Mouse (Mus musculus) CH12.LX (cell line): ENCODE measurements at regions not wholly inside any gene's neighbourhood (a gene's known extent, or its start where the extent isn't known, plus 50 kb on each side); places are given as distances from the start of the nearest gene placed in this dataset.

Source experiments
- DNase-seq: peaks from one replicate; pipeline ENCODE4 v3.0.0-alpha.2; 2013; ENCODE audit errors: extremely low read depth
- H3K27ac ChIP-seq: 2 replicates; pipeline ENCODE4 v1.5.1; 2012; ENCODE audit warnings: low read depth, mild to moderate bottlenecking, control low read depth, moderate library complexity; ENCODE audit not compliant: insufficient read depth
- H3K27me3 ChIP-seq: replicated peaks from 2 replicates; pipeline ENCODE3; 2012; ENCODE audit warnings: inconsistent platforms
- H3K36me3 ChIP-seq, 2 experiments: replicated peaks in 1 of 2; 2 replicates each; pipeline versions ENCODE3 to v1.6.1; 2012; ENCODE audit warnings: inconsistent platforms in 1 of 2, low read length in 1 of 2, mild to moderate bottlenecking in 1 of 2, mixed read lengths in 1 of 2, moderate library complexity in 1 of 2; ENCODE audit not compliant: control insufficient read depth in 1 of 2, insufficient read depth in 1 of 2
- H3K4me1 ChIP-seq, 2 experiments: 2 replicates each; pipeline ENCODE4 v1.6.1; 2012; ENCODE audit warnings: inconsistent platforms in 1 of 2, moderate library complexity in 1 of 2; ENCODE audit not compliant: insufficient read depth in 2 of 2, control insufficient read depth in 1 of 2
- H3K4me2 ChIP-seq: 2 replicates; pipeline ENCODE4 v1.6.1; 2012; ENCODE audit warnings: low read depth, mild to moderate bottlenecking, control low read depth; ENCODE audit not compliant: poor library complexity, insufficient read depth, severe bottlenecking
- H3K4me3 ChIP-seq, 3 experiments: fragments of 150-350 bp in 1 of 3; sonication (generic) in 1 of 3; replicated peaks in 1 of 3; 2 replicates each; pipeline versions ENCODE3 to v1.5.1; 2011 to 2012; ENCODE audit warnings: low read depth in 2 of 3, low read length in 2 of 3, mild to moderate bottlenecking in 2 of 3, moderate library complexity in 2 of 3, control low read depth in 1 of 3, improper control_type of control experiment in 1 of 3, inconsistent platforms in 1 of 3, mixed read lengths in 1 of 3; ENCODE audit not compliant: poor library complexity in 1 of 3
- H3K79me2 ChIP-seq: replicated peaks from 2 replicates; pipeline ENCODE4 v1.6.1; 2012; ENCODE audit warnings: mild to moderate bottlenecking, moderate library complexity; ENCODE audit not compliant: control insufficient read depth, poor library complexity, insufficient read depth, severe bottlenecking; ENCODE audit errors: extremely low read depth
- H3K9ac ChIP-seq: 2 replicates; pipeline ENCODE4 v1.6.1; 2012; ENCODE audit warnings: low read depth, mild to moderate bottlenecking, control low read depth, moderate library complexity; ENCODE audit not compliant: insufficient read depth
- H3K9me3 ChIP-seq: replicated peaks from 2 replicates; pipeline ENCODE3; 2012; ENCODE audit warnings: low read length, inconsistent platforms, mixed read lengths
- CTCF ChIP-seq, 2 experiments: IDR thresholded peaks in 1 of 2; conservative IDR thresholded peaks in 1 of 2; 2 replicates each; pipeline ENCODE4 v1.5.1; 2011 to 2012; ENCODE audit warnings: low read depth in 2 of 2, low read length in 2 of 2, improper control_type of control experiment in 1 of 2, inconsistent platforms in 1 of 2, mild to moderate bottlenecking in 1 of 2, moderate library complexity in 1 of 2
- EP300 ChIP-seq: IDR thresholded peaks from 2 replicates; pipeline ENCODE4 v1.6.1; 2011; ENCODE audit warnings: low read length, improper control_type of control experiment
- GABPA ChIP-seq: IDR thresholded peaks from 2 replicates; pipeline ENCODE4 v1.6.1; 2012; ENCODE audit warnings: low read depth, low read length, improper control_type of control experiment, inconsistent platforms; ENCODE audit not compliant: insufficient replicate concordance
- HCFC1 ChIP-seq: IDR thresholded peaks from 2 replicates; pipeline ENCODE4 v1.6.1; 2012; ENCODE audit warnings: low read depth, mild to moderate bottlenecking, inconsistent platforms, low read length, improper control_type of control experiment
- IRF4 ChIP-seq: IDR thresholded peaks from 2 replicates; pipeline ENCODE4 v1.6.1; 2014; ENCODE audit warnings: low read depth, mild to moderate bottlenecking, inconsistent platforms, low read length, improper control_type of control experiment
- JUN ChIP-seq: IDR thresholded peaks from 2 replicates; pipeline ENCODE4 v1.6.1; 2011; ENCODE audit warnings: low read depth, mild to moderate bottlenecking, low read length, improper control_type of control experiment, moderate library complexity; ENCODE audit not compliant: insufficient read depth
- MAFK ChIP-seq: IDR thresholded peaks from 2 replicates; pipeline ENCODE4 v1.6.1; 2011; ENCODE audit warnings: low read length, improper control_type of control experiment; ENCODE audit not compliant: insufficient replicate concordance
- MEF2A ChIP-seq: IDR thresholded peaks from 2 replicates; pipeline ENCODE4 v1.6.1; 2014; ENCODE audit warnings: low read depth, mild to moderate bottlenecking, inconsistent platforms, low read length, improper control_type of control experiment, borderline replicate concordance
- MXI1 ChIP-seq: IDR thresholded peaks from 2 replicates; pipeline ENCODE4 v1.6.1; 2011; ENCODE audit warnings: mild to moderate bottlenecking, low read depth, low read length, improper control_type of control experiment
- MYC ChIP-seq: IDR thresholded peaks from 2 replicates; pipeline ENCODE4 v1.6.1; 2011; ENCODE audit warnings: low read depth, mild to moderate bottlenecking, improper control_type of control experiment, low read length
- NELFE ChIP-seq: IDR thresholded peaks from 2 replicates; pipeline ENCODE4 v1.6.1; 2011; ENCODE audit warnings: low read depth, low read length, improper control_type of control experiment
- PAX5 ChIP-seq: IDR thresholded peaks from 2 replicates; pipeline ENCODE4 v1.6.1; 2012; ENCODE audit warnings: low read length, inconsistent platforms, mixed read lengths
- RCOR1 ChIP-seq: conservative IDR thresholded peaks from 2 replicates; pipeline ENCODE4 v1.6.1; 2012; ENCODE audit warnings: low read depth, mild to moderate bottlenecking, inconsistent platforms, low read length, improper control_type of control experiment
- SMC3 ChIP-seq: IDR thresholded peaks from 2 replicates; pipeline ENCODE4 v1.6.1; 2011; ENCODE audit warnings: low read depth, low read length, improper control_type of control experiment
- TCF12 ChIP-seq: IDR thresholded peaks from 2 replicates; pipeline ENCODE4 v1.6.1; 2014; ENCODE audit warnings: low read depth, mild to moderate bottlenecking, inconsistent platforms, low read length, improper control_type of control experiment
- UBTF ChIP-seq: IDR thresholded peaks from 2 replicates; pipeline ENCODE4 v1.6.1; 2012; ENCODE audit warnings: low read depth, mild to moderate bottlenecking, inconsistent platforms, low read length, improper control_type of control experiment, moderate library complexity
- USF2 ChIP-seq: conservative IDR thresholded peaks from 2 replicates; pipeline ENCODE4 v1.6.1; 2011; ENCODE audit warnings: low read depth, low read length, improper control_type of control experiment
- ZMIZ1 ChIP-seq: IDR thresholded peaks from 2 replicates; pipeline ENCODE4 v1.6.1; 2012; ENCODE audit warnings: low read depth, mild to moderate bottlenecking, inconsistent platforms, low read length, improper control_type of control experiment
- ZNF384 ChIP-seq: IDR thresholded peaks from 2 replicates; pipeline ENCODE4 v1.6.1; 2012; ENCODE audit warnings: low read depth, low read length, improper control_type of control experiment, inconsistent platforms
- dilution Hi-C: fragments of 300-500 bp; cut with MboI; formaldehyde crosslinking; loops from 2 replicates; pipeline ENCODE4 v1.14.3; 2020; ENCODE audit warnings: low sequenced_read_pairs; ENCODE audit not compliant: extremely low pct_unique_long_range_greater_than_20kb, extremely low pct_ligation_motif_present
- in situ Hi-C: fragments of 300-500 bp; cut with MboI; formaldehyde crosslinking; loops from 3 replicates; pipeline ENCODE4 v1.14.3; 2019; ENCODE audit warnings: low sequenced_read_pairs, low pct_ligation_motif_present, low pct_unique_long_range_greater_than_20kb, mixed read lengths

DNA sequence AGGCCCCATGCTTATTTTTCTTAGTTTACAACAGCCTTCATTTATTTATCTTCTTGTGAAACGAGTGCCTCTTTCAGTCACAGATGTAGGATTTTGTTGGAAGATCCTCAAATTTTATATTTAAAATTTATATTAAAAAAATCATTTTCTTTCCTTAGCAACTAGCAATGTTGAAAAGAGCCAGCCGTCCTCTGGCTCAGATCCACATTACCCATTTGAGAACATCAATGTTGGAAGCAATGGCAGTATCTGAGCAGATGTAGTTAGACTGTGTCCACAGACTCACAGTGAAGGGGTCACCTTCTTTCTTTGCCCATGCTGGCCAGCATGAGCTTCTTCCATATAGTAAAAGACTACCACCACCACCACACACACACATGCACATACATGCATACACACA lies 2681.4 kb upstream of the Gm7489 start:
- no peak for TF ChIP-seq MXI1
- no peak for TF ChIP-seq MEF2A
- no peak for TF ChIP-seq USF2
- no peak for TF ChIP-seq NELFE
- no peak for TF ChIP-seq IRF4
- no peak for TF ChIP-seq TCF12
- no peak for TF ChIP-seq JUN
- TF ChIP-seq ZMIZ1: no peak
- no peak for TF ChIP-seq CTCF (conservative IDR thresholded peaks at IDR 0.05 in 1 of 2, IDR thresholded peaks at IDR 0.05 in 1 of 2; ENCODE audit: low read depth in 2 of 2, low read length in 2 of 2)
- no peak for TF ChIP-seq EP300
- in situ Hi-C loops: no loop called here
- H3K79me2 ChIP-seq: no peaks in the 10 kb centered on the region
- H3K9me3 ChIP-seq: no peaks in the 10 kb centered on the region
- no peak overlapping the region for H3K9ac ChIP-seq
- no peaks in the 10 kb centered on the region for H3K27me3 ChIP-seq
- H3K36me3 ChIP-seq: no peaks in the 10 kb centered on the region
- H3K4me1 ChIP-seq: no peaks in the 10 kb centered on the region
- DNase-seq: no peak
- dilution Hi-C loops: no loop called here
- H3K4me3 ChIP-seq: no peak overlapping the region
- H3K27ac ChIP-seq: no peak overlapping the region
- no peak overlapping the region for H3K4me2 ChIP-seq

DNA sequence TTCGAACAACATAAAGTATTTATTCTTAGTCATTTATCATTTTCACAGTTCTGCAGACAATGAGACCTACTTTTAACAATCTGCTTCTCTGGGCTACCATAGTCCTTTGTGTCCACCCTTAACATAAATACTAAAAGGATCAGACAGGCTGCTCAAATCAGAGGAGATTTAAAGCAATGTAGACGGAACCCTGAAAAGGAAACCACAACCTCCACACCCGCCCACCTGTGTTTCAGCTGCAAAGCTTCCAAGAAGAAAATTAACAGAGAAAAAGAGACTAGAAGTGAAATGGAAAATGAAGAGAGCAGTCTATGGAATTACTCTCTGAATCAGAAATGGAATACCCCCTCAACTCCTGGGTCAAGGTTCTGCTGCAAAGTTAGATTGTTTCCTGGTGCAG lies 2678.7 kb upstream of the Gm7489 start:
- H3K4me1 ChIP-seq: no peaks in the 10 kb centered on the region
- no peak overlapping the region for H3K4me3 ChIP-seq
- H3K27me3 ChIP-seq: no peaks in the 10 kb centered on the region
- in situ Hi-C loops: no loop called here
- TF ChIP-seq GABPA (no peak), PAX5 (no peak), RCOR1 (no peak)
- TF ChIP-seq, all 38 proteins: peak for 0
- DNase-seq: no peak
- dilution Hi-C loops: no loop called here
- Histone ChIP-seq H3K79me2 (no peaks in the 10 kb centered on the region), H3K36me3 (no peaks in the 10 kb centered on the region), H3K27ac (no peak overlapping the region), H3K9ac (no peak overlapping the region), H3K4me2 (no peak overlapping the region), H3K9me3 (no peaks in the 10 kb centered on the region)

DNA sequence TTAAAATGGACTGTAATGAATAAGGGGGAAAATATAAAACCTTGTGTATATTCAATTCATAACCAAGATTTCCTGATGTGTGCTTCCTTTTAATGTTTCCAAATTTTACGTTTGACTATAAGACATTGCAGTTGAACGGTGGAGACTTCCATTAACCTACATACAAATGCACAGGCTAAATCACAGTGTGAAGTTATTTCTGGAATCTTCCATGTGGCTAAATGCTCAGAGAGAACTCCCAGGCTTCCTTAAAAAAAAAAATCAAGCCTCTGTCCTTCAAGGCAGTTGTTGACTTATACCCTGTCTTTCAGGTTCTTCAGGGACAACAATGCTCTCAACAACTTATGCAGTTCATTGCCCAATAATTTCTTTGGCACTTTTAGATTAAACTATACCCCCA lies 2677.9 kb upstream of the Gm7489 start:
- Histone ChIP-seq H3K36me3 (no peaks in the 10 kb centered on the region), H3K9me3 (no peaks in the 10 kb centered on the region), H3K9ac (no peak overlapping the region), H3K27ac (no peak overlapping the region), H3K4me3 (no peak overlapping the region), H3K4me2 (no peak overlapping the region), H3K27me3 (no peaks in the 10 kb centered on the region), H3K4me1 (no peaks in the 10 kb centered on the region), H3K79me2 (no peaks in the 10 kb centered on the region)
- DNase-seq: no peak
- in situ Hi-C loops (no loop called here), dilution Hi-C loops (no loop called here)
- TF ChIP-seq SMC3 (no peak), MYC (no peak), MXI1 (no peak), MAFK (no peak), MEF2A (no peak), UBTF (no peak), HCFC1 (no peak), ZNF384 (no peak)
